Mouse (Mus musculus) liver, postnatal 0 days (tissue): Measurements from ENCODE around the gene Blvrb. TPM values are rescaled to one million over a fixed set of nuclear protein-coding genes. Genes with fewer than 3 reads are reported as not detected.
A peak's percentile ranks its signal among the peaks of the same experiment; 100 is the strongest.

Experiments
- ATAC-seq: fragments of 200-750 bp; cut with Nextera tagmentation; 2 replicates; pipeline ENCODE4 v1.8.0; 2017; ENCODE audit warnings: mild to moderate bottlenecking, moderate library complexity
- DNase-seq: peaks from one replicate; pipeline ENCODE4 v3.0.0-alpha.2; 2016
- H3K27ac ChIP-seq: fragments of 300-500 bp; sonication (generic); 2 replicates; pipeline ENCODE4 v1.5.1; 2014; ENCODE audit warnings: antibody characterized with exemption, moderate library complexity, mild to moderate bottlenecking, low read depth
- H3K27me3 ChIP-seq: fragments of 300-500 bp; sonication (generic); 2 replicates; pipeline ENCODE4 v1.6.1; 2014; ENCODE audit warnings: low read length, control low read depth, mixed read lengths; ENCODE audit not compliant: insufficient read depth
- H3K36me3 ChIP-seq: fragments of 300-500 bp; sonication (generic); replicated peaks from 2 replicates; pipeline ENCODE4 v1.6.1; 2014; ENCODE audit warnings: mild to moderate bottlenecking, control low read depth, low read length, moderate library complexity, mixed read lengths; ENCODE audit not compliant: insufficient read depth
- H3K4me1 ChIP-seq: fragments of 300-500 bp; sonication (generic); 2 replicates; pipeline ENCODE4 v1.6.1; 2014; ENCODE audit warnings: antibody characterized with exemption, mild to moderate bottlenecking, control low read depth; ENCODE audit not compliant: insufficient read depth
- H3K4me2 ChIP-seq: fragments of 300-500 bp; sonication (generic); 2 replicates; pipeline ENCODE4 v1.6.1; 2014; ENCODE audit warnings: low read depth, mild to moderate bottlenecking, low read length, moderate library complexity, mixed read lengths
- H3K4me3 ChIP-seq: fragments of 300-500 bp; sonication (generic); 2 replicates; pipeline ENCODE4 v1.5.1; 2014; ENCODE audit warnings: low read depth, low read length
- H3K9ac ChIP-seq: fragments of 300-500 bp; sonication (generic); replicated peaks from 2 replicates; pipeline ENCODE4 v1.6.1; 2014; ENCODE audit warnings: mild to moderate bottlenecking, moderate library complexity
- H3K9me3 ChIP-seq: fragments of 300-500 bp; sonication (generic); 2 replicates; pipeline ENCODE4 v1.6.1; 2016; ENCODE audit warnings: mild to moderate bottlenecking, control low read depth, low read length, mixed read lengths
- CTCF ChIP-seq: sonication (generic); IDR thresholded peaks from 2 replicates; pipeline ENCODE4 v1.5.1; 2016; ENCODE audit warnings: antibody characterized with exemption, low read depth
- EP300 ChIP-seq: IDR thresholded peaks from 2 replicates; pipeline ENCODE4 v1.6.1; 2016; ENCODE audit warnings: antibody characterized with exemption, low read depth, mild to moderate bottlenecking
- WGBS: fragments of 180-500 bp; shearing (Covaris S2); extraction: QIAGEN DNeasy Blood & Tissue Kit; methylation state at CpG from one replicate; pipeline ENCODE4 v1.1.7; 2014; ENCODE audit not compliant: insufficient replicate concordance; 5-methylcytosine and 5-hydroxymethylcytosine counted together
- polyA plus RNA-seq: library from polyadenylated mRNA; unstranded; fragments of >200 nt; fragmentation: Nextera tagmentation; extraction: Ambion mirVana; gene quantifications from 2 replicates; pipeline ENCODE4 v1.2.1, GENCODE M21; 2015

The Blvrb gene
- 372 and 407 TPM in 2 replicates for polyA plus RNA-seq

GRCm38 (mm10) chr7:27447419-27448286, at the start of gene Blvrb, which contains the start of gene Sptbn4:
TSS of gene Blvrb (plus strand) at chr7:27447978.
TSS of gene Sptbn4 (minus strand) at chr7:27447686.
- WGBS: under 1% methylated on average over 51 of the region's 54 CpGs
- H3K4me1 ChIP-seq: peaks cover 43% of the 10 kb centered on the region
- H3K9ac ChIP-seq: peak within 1 kb of the TSS; percentile 91
- H3K4me2 ChIP-seq: peak within 1 kb of the TSS; percentile 86
- peak; percentile 89 for ATAC-seq
- no peaks in the 10 kb centered on the region for H3K9me3 ChIP-seq
- peak within 1 kb of the TSS; percentile 89 for H3K27ac ChIP-seq
- H3K27me3 ChIP-seq: peaks cover 23% of the 10 kb centered on the region
- TF ChIP-seq CTCF (peak; percentile 37), EP300 (peak; percentile 4; the same call in 1 of the 2 replicates)
- peaks cover 7% of the 10 kb centered on the region for H3K36me3 ChIP-seq
- DNase-seq: peak; percentile 99
- H3K4me3 ChIP-seq: peak within 1 kb of the TSS; percentile 93

GRCm38 (mm10) chr7:27400545-27400944, 47.2 kb upstream of the Blvrb start:
- H3K4me3 ChIP-seq: no peak overlapping the region
- H3K4me2 ChIP-seq: no peak overlapping the region
- H3K36me3 ChIP-seq: no peaks in the 10 kb centered on the region
- H3K9me3 ChIP-seq: no peaks in the 10 kb centered on the region
- H3K27ac ChIP-seq: no peak overlapping the region
- H3K4me1 ChIP-seq: peaks cover 5% of the 10 kb centered on the region; the same call in 1 of the 2 replicates
- H3K27me3 ChIP-seq: peaks cover 68% of the 10 kb centered on the region
- WGBS: 68% methylated on average over 7 of the region's 7 CpGs
- ATAC-seq (no peak), DNase-seq (no peak)
- H3K9ac ChIP-seq: no peak overlapping the region
- TF ChIP-seq CTCF (no peak), EP300 (no peak)

- ATAC-seq: no peak
- TF ChIP-seq CTCF (peak; percentile 82), EP300 (no peak)
- no peak overlapping the region for H3K4me3 ChIP-seq
- H3K27me3 ChIP-seq: peaks cover 68% of the 10 kb centered on the region
- H3K4me1 ChIP-seq: no peaks in the 10 kb centered on the region
- WGBS: 10% methylated on average over 16 of the region's 16 CpGs
- H3K9me3 ChIP-seq: no peaks in the 10 kb centered on the region
- no peak overlapping the region for H3K9ac ChIP-seq
- H3K27ac ChIP-seq: no peak overlapping the region
- peak; percentile 74 for DNase-seq
- H3K4me2 ChIP-seq: no peak overlapping the region
- no peaks in the 10 kb centered on the region for H3K36me3 ChIP-seq
These were observed 45.1 kb upstream of the Blvrb start for GRCm38 (mm10) chr7:27402675-27403074.

- DNase-seq: no peak
- 10% methylated on average over 62 of the region's 81 CpGs for WGBS
- peaks cover 72% of the 10 kb centered on the region for H3K27me3 ChIP-seq
- TF ChIP-seq EP300 (no peak), CTCF (no peak)
- H3K4me3 ChIP-seq: no peak overlapping the region
- H3K9me3 ChIP-seq: no peaks in the 10 kb centered on the region
- no peaks in the 10 kb centered on the region for H3K36me3 ChIP-seq
- no peak overlapping the region for H3K4me2 ChIP-seq
- ATAC-seq: no peak
- peaks cover 8% of the 10 kb centered on the region for H3K4me1 ChIP-seq
- H3K9ac ChIP-seq: no peak overlapping the region
- no peak overlapping the region for H3K27ac ChIP-seq
These were observed 43.4 kb upstream of the Blvrb start for GRCm38 (mm10) chr7:27404203-27404942.

GRCm38 (mm10) chr7:27406481-27406880, 41.3 kb upstream of the Blvrb start:
- H3K27ac ChIP-seq: no peak overlapping the region
- no peak overlapping the region for H3K4me2 ChIP-seq
- H3K36me3 ChIP-seq: no peaks in the 10 kb centered on the region
- no peak overlapping the region for H3K9ac ChIP-seq
- no peak for ATAC-seq
- H3K4me3 ChIP-seq: no peak overlapping the region
- 74% methylated on average over 7 of the region's 7 CpGs for WGBS
- no peaks in the 10 kb centered on the region for H3K9me3 ChIP-seq
- H3K4me1 ChIP-seq: peaks cover 8% of the 10 kb centered on the region
- H3K27me3 ChIP-seq: peaks cover 78% of the 10 kb centered on the region
- no peak for DNase-seq
- TF ChIP-seq EP300 (no peak), CTCF (peak; percentile 53)

GRCm38 (mm10) chr7:27407816-27408215, 40.0 kb upstream of the Blvrb start:
- Histone ChIP-seq H3K27me3 (peaks cover 73% of the 10 kb centered on the region), H3K36me3 (no peaks in the 10 kb centered on the region), H3K4me1 (peaks cover 8% of the 10 kb centered on the region), H3K9ac (no peak overlapping the region), H3K27ac (no peak overlapping the region), H3K4me3 (no peak overlapping the region), H3K9me3 (no peaks in the 10 kb centered on the region), H3K4me2 (no peak overlapping the region)
- TF ChIP-seq CTCF (no peak), EP300 (no peak)
- 50% methylated on average over 8 of the region's 8 CpGs for WGBS
- DNase-seq: no peak
- ATAC-seq: no peak
